Mouse (Mus musculus): ENCODE data around the gene Nosip. TPM values are rescaled to one million over a fixed set of nuclear protein-coding genes. Genes with fewer than 3 reads are reported as not detected.
A peak's percentile ranks its signal among the peaks of the same experiment; 100 is the strongest.

Gene Nosip
- polyA plus RNA-seq, 1 experiment from 2014 or later = 63.6 TPM

MicroRNAs encoded within 50 kb of the gene (microRNA counts, 519-probe panel; counts per million panel counts)
- microRNA mmu-miR-150 = 2,421 counts per million, percentile 39 among the panel's probes with 10 or more counts

Small RNA genes within 50 kb of the gene (microRNA-seq; reads per million reads assigned to microRNA genes)
- gene Mir150 = 16.6 reads per million, percentile 25 among the genes with 10 or more reads in this experiment
- 17.7 reads per million, percentile 26 among the genes with 10 or more reads in this experiment for gene Mir5121
- 0.78 reads per million for gene Mir7054

Other genes with a start within 250 kb of the Nosip start
- gene Nup62, start 246.3 kb upstream of the Nosip start, polyA plus RNA-seq (2014; fragmentation: Nextera tagmentation; extraction: Ambion mirVana) = 54.2 and 56.6 TPM in 2 replicates
- 1.2 and 3.0 TPM in 2 replicates for gene Il4i1, start 246.0 kb upstream of the Nosip start, polyA plus RNA-seq (2014; fragmentation: Nextera tagmentation; extraction: Ambion mirVana)
- 3.1 and 4.4 TPM in 2 replicates for gene Atf5, start 245.8 kb upstream of the Nosip start, polyA plus RNA-seq (2014; fragmentation: Nextera tagmentation; extraction: Ambion mirVana)
- gene Akt1s1, start 213.4 kb upstream of the Nosip start, polyA plus RNA-seq (2014; fragmentation: Nextera tagmentation; extraction: Ambion mirVana) = 43.6 and 54.9 TPM in 2 replicates
- 64.6 and 71.8 TPM in 2 replicates for gene Tbc1d17, start 213.3 kb upstream of the Nosip start, polyA plus RNA-seq (2014; fragmentation: Nextera tagmentation; extraction: Ambion mirVana)
- gene Pnkp, start 205.3 kb upstream of the Nosip start, polyA plus RNA-seq (2014; fragmentation: Nextera tagmentation; extraction: Ambion mirVana) = 25.7 and 30.0 TPM in 2 replicates
- gene Ptov1, start 192.6 kb upstream of the Nosip start, polyA plus RNA-seq (2014; fragmentation: Nextera tagmentation; extraction: Ambion mirVana) = 377 and 384 TPM in 2 replicates
- 65.2 and 79.4 TPM in 2 replicates for gene Med25, start 169.7 kb upstream of the Nosip start, polyA plus RNA-seq (2014; fragmentation: Nextera tagmentation; extraction: Ambion mirVana)
- 25.8 and 26.4 TPM in 2 replicates for gene Fuz, start 166.3 kb upstream of the Nosip start, polyA plus RNA-seq (2014; fragmentation: Nextera tagmentation; extraction: Ambion mirVana)
- 67.3 and 72.1 TPM in 2 replicates for gene Ap2a1, start 132.9 kb upstream of the Nosip start, polyA plus RNA-seq (2014; fragmentation: Nextera tagmentation; extraction: Ambion mirVana)
- 0.17 TPM in 2 replicates for gene Tsks, start 119.2 kb upstream of the Nosip start, polyA plus RNA-seq (2014; fragmentation: Nextera tagmentation; extraction: Ambion mirVana)
- 24.7 and 25.0 TPM in 2 replicates for gene Cpt1c, start 87.6 kb upstream of the Nosip start, polyA plus RNA-seq (2014; fragmentation: Nextera tagmentation; extraction: Ambion mirVana)
- 165 and 186 TPM in 2 replicates for gene Prmt1, start 75.9 kb upstream of the Nosip start, polyA plus RNA-seq (2014; fragmentation: Nextera tagmentation; extraction: Ambion mirVana)
- gene Irf3, start 64.8 kb upstream of the Nosip start, polyA plus RNA-seq (2014; fragmentation: Nextera tagmentation; extraction: Ambion mirVana) = 89.2 and 96.0 TPM in 2 replicates
- gene Bcl2l12, start 63.7 kb upstream of the Nosip start, polyA plus RNA-seq (2014; fragmentation: Nextera tagmentation; extraction: Ambion mirVana) = 60.6 and 62.9 TPM in 2 replicates
- gene Scaf1, start 46.1 kb upstream of the Nosip start, polyA plus RNA-seq (2014; fragmentation: Nextera tagmentation; extraction: Ambion mirVana) = 48.9 and 49.8 TPM in 2 replicates
- 71.0 and 75.0 TPM in 2 replicates for gene Rras, start 44.5 kb upstream of the Nosip start, polyA plus RNA-seq (2014; fragmentation: Nextera tagmentation; extraction: Ambion mirVana)
- 13.7 and 17.8 TPM in 2 replicates for gene Prr12, start 9.5 kb upstream of the Nosip start, polyA plus RNA-seq (2014; fragmentation: Nextera tagmentation; extraction: Ambion mirVana)
- gene Prrg2, start 248 bp downstream of the Nosip start, polyA plus RNA-seq (2014; fragmentation: Nextera tagmentation; extraction: Ambion mirVana) = 20.7 and 20.9 TPM in 2 replicates
- gene Rcn3, start 29.8 kb downstream of the Nosip start, polyA plus RNA-seq (2014; fragmentation: Nextera tagmentation; extraction: Ambion mirVana) = 418 and 432 TPM in 2 replicates
- 78.6 and 79.9 TPM in 2 replicates for gene Fcgrt, start 41.4 kb downstream of the Nosip start, polyA plus RNA-seq (2014; fragmentation: Nextera tagmentation; extraction: Ambion mirVana)
- 1,682 and 1,777 TPM in 2 replicates for gene Rps11, start 62.0 kb downstream of the Nosip start, polyA plus RNA-seq (2014; fragmentation: Nextera tagmentation; extraction: Ambion mirVana)
- gene Rpl13a, start 66.3 kb downstream of the Nosip start, polyA plus RNA-seq (2014; fragmentation: Nextera tagmentation; extraction: Ambion mirVana) = 1,622 and 1,649 TPM in 2 replicates
- gene Gm45713, start 73.8 kb downstream of the Nosip start, polyA plus RNA-seq (2014; fragmentation: Nextera tagmentation; extraction: Ambion mirVana) = 0.65 and 0.83 TPM in 2 replicates
- 2.1 and 2.9 TPM in 2 replicates for gene Flt3l, start 74.0 kb downstream of the Nosip start, polyA plus RNA-seq (2014; fragmentation: Nextera tagmentation; extraction: Ambion mirVana)
- 103 and 114 TPM in 2 replicates for gene Pih1d1, start 91.9 kb downstream of the Nosip start, polyA plus RNA-seq (2014; fragmentation: Nextera tagmentation; extraction: Ambion mirVana)
- 43.4 and 54.1 TPM in 2 replicates for gene Aldh16a1, start 92.2 kb downstream of the Nosip start, polyA plus RNA-seq (2014; fragmentation: Nextera tagmentation; extraction: Ambion mirVana)
- gene Slc17a7, start 101.5 kb downstream of the Nosip start, polyA plus RNA-seq (2014; fragmentation: Nextera tagmentation; extraction: Ambion mirVana) = 0.20 TPM in 1 of 2 replicates, not detected in the other
- gene Gfy, start 117.1 kb downstream of the Nosip start, polyA plus RNA-seq (2014; fragmentation: Nextera tagmentation; extraction: Ambion mirVana) = not detected in 2 replicates
- gene Pth2, start 118.6 kb downstream of the Nosip start, polyA plus RNA-seq (2014; fragmentation: Nextera tagmentation; extraction: Ambion mirVana) = not detected in 2 replicates
- gene Ccdc155, start 142.5 kb downstream of the Nosip start, polyA plus RNA-seq (2014; fragmentation: Nextera tagmentation; extraction: Ambion mirVana) = 0.22 and 0.55 TPM in 2 replicates
- gene Dkkl1, start 149.7 kb downstream of the Nosip start, polyA plus RNA-seq (2014; fragmentation: Nextera tagmentation; extraction: Ambion mirVana) = 0.45 and 1.2 TPM in 2 replicates
- 155 and 167 TPM in 2 replicates for gene Tead2, start 153.3 kb downstream of the Nosip start, polyA plus RNA-seq (2014; fragmentation: Nextera tagmentation; extraction: Ambion mirVana)
- gene Cd37, start 176.7 kb downstream of the Nosip start, polyA plus RNA-seq (2014; fragmentation: Nextera tagmentation; extraction: Ambion mirVana) = 2.2 and 3.5 TPM in 2 replicates
- gene Slc6a16, start 178.7 kb downstream of the Nosip start, polyA plus RNA-seq (2014; fragmentation: Nextera tagmentation; extraction: Ambion mirVana) = not detected in 2 replicates
- gene Slc6a21, start 215.1 kb downstream of the Nosip start, polyA plus RNA-seq (2014; fragmentation: Nextera tagmentation; extraction: Ambion mirVana) = not detected in 2 replicates